Mouse (Mus musculus) gastrocnemius, adult 2 months (tissue): Measurements from ENCODE around the gene Fam234b. TPM values are rescaled to one million over a fixed set of nuclear protein-coding genes. Genes with fewer than 3 reads are reported as not detected.

Source experiments
- DNase-seq: peaks from one replicate; pipeline ENCODE4 v3.0.0; 2022
- H3K27ac ChIP-seq: fragments of 200-600 bp; 2 replicates; pipeline ENCODE4 v1.8.1; 2022; ENCODE audit warnings: mild to moderate bottlenecking
- H3K4me3 ChIP-seq: fragments of 200-600 bp; 2 replicates; pipeline ENCODE4 v1.8.1; 2022; ENCODE audit warnings: mild to moderate bottlenecking, moderate library complexity
- CTCF ChIP-seq: fragments of 200-600 bp; IDR thresholded peaks from 2 replicates; pipeline ENCODE4 v1.8.1; 2022; ENCODE audit warnings: antibody characterized with exemption, mild to moderate bottlenecking, moderate library complexity
- intact Hi-C: fragments of 180-260 bp; cut with DNase I; formaldehyde crosslinking; loops from one replicate; pipeline ENCODE4 v1.15.1; 2025
- total RNA-seq, 2 experiments: library from RNA; stranded (reverse); gene quantifications; 2 replicates each; pipeline ENCODE4 v1.2.3; 2021

The Fam234b gene
- total RNA-seq, 2 experiments from 2014 or later: 2.7 to 3.8 TPM

DNA sequence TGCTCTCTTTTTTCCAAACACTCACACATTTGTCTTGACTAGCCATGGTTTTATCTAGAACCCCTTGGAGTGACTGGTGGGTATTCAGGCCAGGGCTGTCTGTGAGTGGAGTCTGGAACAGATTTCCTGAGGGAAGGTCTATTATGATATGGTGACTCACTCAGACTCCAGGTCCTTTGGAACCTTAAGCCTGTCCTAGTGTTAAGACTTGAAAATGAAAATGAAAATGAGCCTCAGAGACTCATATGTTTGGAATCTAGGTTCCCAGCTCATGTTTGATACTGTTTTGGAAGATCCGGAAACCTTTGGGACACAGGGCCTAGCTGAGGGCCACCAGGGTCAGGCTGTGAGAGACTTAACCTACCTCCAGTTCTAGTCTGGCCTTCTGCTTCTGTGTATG is 68.3 kb downstream of the Fam234b start:
- intact Hi-C loops: no loop called here
- Histone ChIP-seq H3K4me3 (no peak overlapping the region), H3K27ac (no peak overlapping the region)
- TF ChIP-seq CTCF: no peak
- DNase-seq: no peak

DNA sequence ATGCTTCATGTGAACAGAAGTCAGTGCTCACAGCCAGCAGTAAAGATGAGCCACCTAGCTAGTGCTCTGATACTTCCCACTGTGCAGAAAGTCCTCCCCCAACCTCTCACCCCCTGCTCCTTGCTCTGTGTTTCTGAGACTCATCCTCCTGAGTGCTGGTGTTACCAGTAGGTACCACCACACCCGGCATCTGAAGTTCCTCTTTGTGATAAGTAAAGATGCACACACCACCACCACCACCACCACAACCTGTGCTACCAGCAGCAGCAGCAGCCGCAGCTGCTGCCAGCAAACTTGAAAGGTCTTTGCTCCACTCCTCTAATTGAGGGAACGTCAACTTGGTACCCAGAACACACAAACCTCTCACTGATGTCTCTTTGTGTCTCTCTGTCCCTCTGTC is 69.4 kb downstream of the Fam234b start:
- DNase-seq: no peak
- intact Hi-C loops: no loop called here
- H3K27ac ChIP-seq: no peak overlapping the region

DNA sequence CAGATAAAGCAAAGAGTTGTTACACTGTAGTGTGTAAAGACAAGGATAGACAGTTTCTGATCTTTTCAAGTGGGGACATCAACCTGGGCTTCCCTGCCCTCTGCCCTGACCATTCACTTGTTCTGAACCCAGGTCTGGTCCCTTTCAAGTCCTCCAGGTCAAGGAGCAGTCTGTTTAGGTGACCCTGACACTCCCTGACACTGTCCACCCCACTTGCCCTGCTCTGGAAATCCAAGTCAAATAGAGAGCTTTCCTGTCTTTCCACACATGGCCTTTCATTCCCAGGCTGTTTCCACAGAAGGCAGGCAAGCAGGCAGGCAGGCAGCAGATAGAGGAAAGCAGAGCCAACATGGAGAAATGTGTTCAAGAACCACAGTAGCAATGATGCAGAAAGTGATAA is 70.6 kb downstream of the Fam234b start:
- intact Hi-C loops: no loop called here
- no peak for DNase-seq
- TF ChIP-seq CTCF: no peak
- H3K4me3 ChIP-seq: no peak overlapping the region
- H3K27ac ChIP-seq: no peak overlapping the region

More for the DNA sequence above, 69.4 kb downstream of the Fam234b start:
- TF ChIP-seq CTCF: no peak
- H3K4me3 ChIP-seq: no peak overlapping the region

DNA sequence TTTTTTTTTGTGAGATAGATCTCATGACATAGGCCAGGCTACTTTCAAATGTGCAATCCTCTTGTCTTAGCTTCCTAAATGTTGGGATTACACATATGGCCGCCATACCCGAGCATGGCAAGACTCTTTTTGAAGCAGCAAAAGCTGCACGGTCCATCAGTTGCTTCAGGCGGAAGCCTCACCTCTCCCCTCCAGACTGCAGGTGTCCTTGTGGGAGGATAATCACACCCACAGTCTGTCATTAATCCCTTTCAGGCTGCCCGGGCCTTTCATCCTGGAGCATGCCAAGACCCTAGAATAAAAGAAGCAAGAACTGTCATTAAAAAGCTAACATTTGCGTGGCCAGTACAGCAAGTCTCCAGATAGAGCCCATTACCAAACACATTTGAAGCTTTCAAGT is 71.8 kb downstream of the Fam234b start:
- TF ChIP-seq CTCF: no peak
- no peak overlapping the region for H3K4me3 ChIP-seq
- no peak overlapping the region for H3K27ac ChIP-seq
- DNase-seq: no peak
- intact Hi-C loops: no loop called here

- Histone ChIP-seq H3K4me3 (no peak overlapping the region), H3K27ac (no peak overlapping the region)
- TF ChIP-seq CTCF: no peak
- DNase-seq: no peak
- intact Hi-C loops: no loop called here
Measured at GRCm38 (mm10) chr6:135271761-135272160, 74.0 kb downstream of the Fam234b start.

DNA sequence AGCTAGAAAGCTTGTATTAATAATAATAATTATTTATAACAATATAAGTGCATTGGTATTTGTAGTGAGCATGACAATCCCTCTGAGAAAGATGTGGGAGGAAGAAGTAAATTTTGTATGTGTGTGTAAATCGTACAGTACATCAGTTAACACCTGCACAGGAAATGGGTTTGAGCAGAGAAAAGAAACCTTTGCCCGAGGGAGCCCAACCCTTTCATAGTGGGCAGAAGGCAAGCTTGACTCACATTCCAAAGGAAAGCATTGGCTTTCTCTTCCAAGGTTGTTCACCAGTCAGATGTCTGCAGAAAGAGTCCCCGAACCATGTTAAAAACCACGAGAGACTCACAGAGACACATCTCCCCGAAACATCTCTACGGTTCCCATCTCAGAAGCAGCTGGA is 75.3 kb downstream of the Fam234b start:
- intact Hi-C loops: no loop called here
- H3K27ac ChIP-seq: no peak overlapping the region
- DNase-seq: no peak
- TF ChIP-seq CTCF: no peak
- no peak overlapping the region for H3K4me3 ChIP-seq

- no peak overlapping the region for H3K4me3 ChIP-seq
- TF ChIP-seq CTCF: no peak
- intact Hi-C loops: no loop called here
- no peak overlapping the region for H3K27ac ChIP-seq
- DNase-seq: no peak
Measured at GRCm38 (mm10) chr6:135275231-135275630, 77.5 kb downstream of the Fam234b start.

GRCm38 (mm10) chr6:135276474-135277295 is 78.9 kb downstream of the Fam234b start:
- no peak for DNase-seq
- no peak overlapping the region for H3K4me3 ChIP-seq
- intact Hi-C loops: no loop called here
- H3K27ac ChIP-seq: no peak overlapping the region
- no peak for TF ChIP-seq CTCF

- intact Hi-C loops: no loop called here
- no peak for DNase-seq
- no peak for TF ChIP-seq CTCF
- no peak overlapping the region for H3K4me3 ChIP-seq
- H3K27ac ChIP-seq: no peak overlapping the region
Measured at GRCm38 (mm10) chr6:135278302-135278701, 80.5 kb downstream of the Fam234b start.

DNA sequence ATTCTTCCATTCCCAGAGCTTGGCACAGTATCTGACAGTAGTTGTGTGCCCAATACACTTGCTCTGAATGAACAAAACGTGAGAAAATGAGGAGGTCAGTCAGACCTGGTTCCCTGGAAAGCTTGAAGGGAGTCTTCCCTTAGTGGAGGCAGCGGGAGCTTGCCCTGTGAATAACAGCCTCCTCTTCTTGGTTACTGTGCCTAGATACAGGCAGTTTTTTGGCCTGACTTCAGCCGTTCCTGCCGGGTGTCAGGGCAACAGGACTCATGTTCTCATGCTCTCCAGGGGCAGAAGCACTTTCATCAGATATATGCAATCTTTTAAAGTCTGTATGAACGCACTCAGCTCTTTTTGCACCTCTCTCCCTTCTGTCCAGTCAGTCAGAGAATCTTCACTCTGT is 81.5 kb downstream of the Fam234b start:
- H3K4me3 ChIP-seq: no peak overlapping the region
- intact Hi-C loops: no loop called here
- no peak overlapping the region for H3K27ac ChIP-seq
- no peak for DNase-seq
- TF ChIP-seq CTCF: no peak

DNA sequence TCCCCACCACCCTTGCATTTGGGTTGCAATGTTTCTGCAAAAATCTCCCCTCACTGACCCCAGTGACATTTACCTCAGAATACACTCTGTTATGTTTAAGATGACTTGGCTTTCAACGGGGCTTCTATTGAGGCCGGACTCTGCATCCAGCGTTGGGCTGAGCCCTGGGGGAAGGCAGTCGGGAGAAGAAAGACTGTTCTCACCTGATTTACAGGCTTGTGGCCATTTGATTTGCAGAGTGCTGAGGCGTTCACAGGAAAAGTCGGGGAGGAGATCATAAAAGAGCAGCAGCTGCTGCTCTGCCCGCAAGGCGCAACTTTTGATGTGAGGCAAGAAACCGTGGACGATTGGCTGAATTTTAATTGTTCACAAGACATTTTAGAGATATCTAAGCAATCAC is 82.1 kb downstream of the Fam234b start:
- no peak overlapping the region for H3K4me3 ChIP-seq
- intact Hi-C loops: no loop called here
- DNase-seq: no peak
- TF ChIP-seq CTCF: no peak
- H3K27ac ChIP-seq: no peak overlapping the region

DNA sequence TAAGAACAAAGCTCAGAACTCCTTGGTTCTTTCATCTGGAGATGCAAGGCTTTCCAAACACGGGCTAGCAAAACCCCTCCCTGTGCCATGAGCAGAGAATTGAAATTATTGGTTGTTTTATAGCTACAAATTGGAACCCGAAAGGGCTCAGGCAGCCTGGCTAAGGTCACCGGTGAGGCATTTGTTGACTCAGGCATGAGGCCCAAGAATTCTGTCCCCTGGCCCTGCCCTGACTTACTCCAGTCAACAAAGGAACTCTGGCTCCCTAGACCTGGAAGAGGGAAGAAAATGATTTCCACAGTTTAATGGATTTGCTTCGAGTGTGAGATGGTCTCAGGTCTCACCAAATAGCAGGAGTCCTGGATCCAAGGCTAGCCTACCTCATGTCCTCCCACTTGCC is 94.6 kb downstream of the Fam234b start:
- Histone ChIP-seq H3K4me3 (no peak overlapping the region), H3K27ac (no peak overlapping the region)
- intact Hi-C loops: no loop called here
- DNase-seq: no peak
- TF ChIP-seq CTCF: no peak

GRCm38 (mm10) chr6:135294150-135294549 is 96.4 kb downstream of the Fam234b start:
- H3K27ac ChIP-seq: no peak overlapping the region
- TF ChIP-seq CTCF: no peak
- no peak for DNase-seq
- intact Hi-C loops: no loop called here
- H3K4me3 ChIP-seq: no peak overlapping the region

Other genes starting within 250 kb of the Fam234b start
- 1 to 10 TPM; 1.0 to 5.0 TPM for gene Apold1, start 216.3 kb upstream of the Fam234b start, total RNA-seq
- 10 to 100 TPM; 26.9 TPM for gene Ddx47, start 186.4 kb upstream of the Fam234b start, total RNA-seq
- 1 to 10 TPM in 1 of 2 experiments, under 1 TPM in 1; 0.18 to 1.2 TPM for gene Gprc5a, start 132.3 kb upstream of the Fam234b start, total RNA-seq
- gene Gprc5d, start 79.7 kb upstream of the Fam234b start, total RNA-seq: not detected
- gene Hebp1, start within 50 bp of the Fam234b start, total RNA-seq: 10 to 100 TPM in 1 of 2 experiments, 1 to 10 TPM in 1; 3.8 to 10.3 TPM
- not detected for gene Gsg1, start 56.4 kb downstream of the Fam234b start, total RNA-seq
- gene Pbp2, start 112.4 kb downstream of the Fam234b start, total RNA-seq: under 1 TPM in 1 of 2 experiments, not detected in 1; 0.17 TPM
- gene Emp1, start 164.6 kb downstream of the Fam234b start, total RNA-seq: 10 to 100 TPM; 20.3 to 60.2 TPM